Comparison of ENCODE assay signal across 1 mouse cellular context in the genomic region with DNA sequence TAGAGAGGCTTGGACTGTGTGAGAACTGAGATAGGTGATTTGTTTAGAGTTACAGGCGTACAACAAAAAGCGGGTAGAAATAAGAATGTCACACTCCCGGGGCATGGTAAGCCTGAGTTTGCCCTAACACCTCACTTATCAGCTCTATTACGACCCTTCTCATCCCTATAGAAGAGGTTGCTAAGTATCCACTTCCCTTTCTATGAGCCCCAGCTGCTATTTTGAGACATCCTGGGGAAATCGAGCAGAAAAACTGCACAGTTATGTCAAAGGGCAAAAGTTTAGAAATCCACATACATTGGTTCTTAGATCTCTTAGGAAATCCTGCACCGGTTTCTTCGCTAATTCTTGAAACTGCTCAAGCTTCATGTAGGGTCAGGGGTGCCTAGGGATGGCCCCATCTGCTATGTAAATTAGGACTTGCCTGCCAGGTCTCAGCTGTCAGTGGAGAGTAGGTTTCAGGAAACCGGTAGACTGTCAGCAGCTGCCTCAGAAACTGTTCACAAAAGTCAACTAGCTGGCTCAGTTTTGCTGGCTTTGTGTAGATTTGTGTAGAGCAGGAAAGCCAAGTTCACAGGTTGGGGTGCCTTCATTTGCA.
A peak's percentile ranks its signal among the peaks of the same experiment; 100 is the strongest.
TF ChIP-seq lines count a peak whose summit lies in the region.

No protein-coding gene starts in this region.

TF ChIP-seq in CH12.LX, 34 proteins besides CTCF, POLR2A, EP300 and RAD21 (continued from another document):
- TF ChIP-seq MEF2A (IDR thresholded peaks at IDR 0.05; ENCODE audit: borderline replicate concordance, low read depth, low read length) (peak; percentile 26; the same call in 1 of the 2 replicates), SIN3A (IDR thresholded peaks at IDR 0.05; ENCODE audit: low read length) (0 out of 2 replicates have a peak, but pooled peaks have one; percentile 43)
